Mouse (Mus musculus) midbrain, embryonic 14.5 days (tissue): Measurements from ENCODE around the gene Snx33. TPM values are rescaled to one million over a fixed set of nuclear protein-coding genes. Genes with fewer than 3 reads are reported as not detected.

Experiments
- ATAC-seq: fragments of 200-750 bp; cut with Nextera tagmentation; 2 replicates; pipeline ENCODE4 v1.8.0; 2017; ENCODE audit warnings: moderate number of reproducible peaks, moderate library complexity; ENCODE audit not compliant: low FRiP score, low TSS enrichment
- DNase-seq: peaks from one replicate; pipeline ENCODE4 v3.0.0-alpha.2; 2015
- H3K27ac ChIP-seq: fragments of 300-500 bp; sonication (generic); replicated peaks from 2 replicates; pipeline ENCODE4 v1.5.1; 2014; ENCODE audit warnings: mild to moderate bottlenecking, low read depth, low read length, moderate library complexity
- H3K27me3 ChIP-seq: fragments of 300-500 bp; sonication (generic); 2 replicates; pipeline ENCODE4 v1.6.1; 2014; ENCODE audit warnings: low read length, control low read depth, mixed read lengths; ENCODE audit not compliant: control insufficient read depth, insufficient read depth
- H3K36me3 ChIP-seq: fragments of 300-500 bp; sonication (generic); 2 replicates; pipeline ENCODE4 v1.6.1; 2014; ENCODE audit warnings: low read length, control low read depth; ENCODE audit not compliant: control insufficient read depth, insufficient read depth
- H3K4me1 ChIP-seq: fragments of 300-500 bp; sonication (generic); 2 replicates; pipeline ENCODE4 v1.6.1; 2014; ENCODE audit warnings: mild to moderate bottlenecking, antibody characterized with exemption, low read length, control low read depth; ENCODE audit not compliant: control insufficient read depth, insufficient read depth
- H3K4me2 ChIP-seq: fragments of 300-500 bp; sonication (generic); 2 replicates; pipeline ENCODE4 v1.6.1; 2014; ENCODE audit warnings: mild to moderate bottlenecking, low read length, moderate library complexity
- H3K4me3 ChIP-seq: fragments of 300-500 bp; sonication (generic); replicated peaks from 2 replicates; pipeline ENCODE4 v1.5.1; 2014; ENCODE audit warnings: low read depth, low read length
- H3K9ac ChIP-seq: fragments of 300-500 bp; sonication (generic); replicated peaks from 2 replicates; pipeline ENCODE4 v1.6.1; 2014; ENCODE audit warnings: mild to moderate bottlenecking, low read length, moderate library complexity
- H3K9me3 ChIP-seq: fragments of 300-500 bp; sonication (generic); 2 replicates; pipeline ENCODE4 v1.6.1; 2016; ENCODE audit warnings: low read length, control low read depth, mixed read lengths; ENCODE audit not compliant: control insufficient read depth
- WGBS: fragments of 180-500 bp; shearing (Covaris S2); extraction: QIAGEN DNeasy Blood & Tissue Kit; methylation state at CpG from one replicate; pipeline ENCODE4 v1.1.7; 2014; 5-methylcytosine and 5-hydroxymethylcytosine counted together
- polyA plus RNA-seq: library from polyadenylated mRNA; unstranded; fragments of >200 nt; fragmentation: Nextera tagmentation; extraction: Ambion mirVana; gene quantifications from 2 replicates; pipeline ENCODE4 v1.2.1, GENCODE M21; 2014

Snx33 gene
- polyA plus RNA-seq, 1 experiment from 2014 or later: 2.5 TPM

- H3K4me2 ChIP-seq: no peak overlapping the region
- DNase-seq (no peak), ATAC-seq (no peak)
- no peaks in the 10 kb centered on the region for H3K27me3 ChIP-seq
- no peak overlapping the region for H3K4me3 ChIP-seq
- H3K27ac ChIP-seq: no peak overlapping the region
- H3K4me1 ChIP-seq: no peaks in the 10 kb centered on the region
- no peaks in the 10 kb centered on the region for H3K36me3 ChIP-seq
- no peak overlapping the region for H3K9ac ChIP-seq
- no peaks in the 10 kb centered on the region for H3K9me3 ChIP-seq
- 88% methylated on average over 3 of the region's 3 CpGs for WGBS
Observed at GRCm38 (mm10) chr9:56881539-56882082, 46.6 kb downstream of the Snx33 start.

- H3K4me1 ChIP-seq: no peaks in the 10 kb centered on the region
- WGBS: 62% methylated on average over 9 of the region's 9 CpGs
- H3K4me3 ChIP-seq: no peak overlapping the region
- ATAC-seq (no peak), DNase-seq (no peak)
- H3K27ac ChIP-seq: no peak overlapping the region
- H3K27me3 ChIP-seq: no peaks in the 10 kb centered on the region
- H3K36me3 ChIP-seq: no peaks in the 10 kb centered on the region
- H3K9me3 ChIP-seq: no peaks in the 10 kb centered on the region
- no peak overlapping the region for H3K4me2 ChIP-seq
- no peak overlapping the region for H3K9ac ChIP-seq
Observed at GRCm38 (mm10) chr9:56880790-56881189, 47.4 kb downstream of the Snx33 start.

GRCm38 (mm10) chr9:56877284-56877683 lies 50.9 kb downstream of the Snx33 start:
- Histone ChIP-seq H3K4me1 (no peaks in the 10 kb centered on the region), H3K27ac (no peak overlapping the region), H3K36me3 (no peaks in the 10 kb centered on the region), H3K4me2 (no peak overlapping the region), H3K27me3 (no peaks in the 10 kb centered on the region), H3K4me3 (no peak overlapping the region), H3K9ac (no peak overlapping the region), H3K9me3 (no peaks in the 10 kb centered on the region)
- ATAC-seq (no peak), DNase-seq (no peak)
- WGBS: 79% methylated on average over 5 of the region's 5 CpGs

DNA sequence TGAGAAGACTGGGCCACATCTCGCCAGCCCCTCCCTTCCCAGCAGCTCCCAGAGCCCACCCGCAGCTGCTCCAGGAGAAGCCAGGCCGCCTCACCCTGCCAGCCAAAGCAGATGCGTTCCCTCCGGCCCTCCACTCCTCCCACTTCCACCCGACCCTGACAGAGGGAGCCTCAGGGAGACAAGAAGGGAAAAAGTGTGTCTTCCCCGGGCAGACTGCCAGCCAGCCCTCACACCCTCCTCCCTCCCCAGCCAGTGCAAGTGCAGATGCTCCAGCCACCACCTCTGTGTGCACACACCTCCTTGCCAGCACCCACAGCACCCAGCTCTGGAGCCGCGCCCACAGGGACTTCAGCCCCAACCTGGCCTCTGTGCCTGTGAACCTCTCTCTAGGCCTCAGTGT lies 51.4 kb downstream of the Snx33 start:
- 53% methylated on average over 9 of the region's 9 CpGs for WGBS

GRCm38 (mm10) chr9:56873097-56873496 lies 55.1 kb downstream of the Snx33 start:
- WGBS: 67% methylated on average over 1 of the region's 1 CpGs
- no peak for ATAC-seq

More for the DNA sequence above, 51.4 kb downstream of the Snx33 start:
- no peaks in the 10 kb centered on the region for H3K9me3 ChIP-seq
- H3K27me3 ChIP-seq: no peaks in the 10 kb centered on the region
- no peak overlapping the region for H3K9ac ChIP-seq
- ATAC-seq (no peak), DNase-seq (peak; percentile 42)
- no peaks in the 10 kb centered on the region for H3K4me1 ChIP-seq
- no peak overlapping the region for H3K27ac ChIP-seq
- H3K4me3 ChIP-seq: no peak overlapping the region
- H3K4me2 ChIP-seq: no peak overlapping the region
- no peaks in the 10 kb centered on the region for H3K36me3 ChIP-seq

GRCm38 (mm10) chr9:56872105-56872903 lies 55.9 kb downstream of the Snx33 start:
- no peaks in the 10 kb centered on the region for H3K36me3 ChIP-seq
- H3K9ac ChIP-seq: no peak overlapping the region
- H3K9me3 ChIP-seq: no peaks in the 10 kb centered on the region
- H3K4me3 ChIP-seq: no peak overlapping the region
- H3K27ac ChIP-seq: no peak overlapping the region
- H3K4me2 ChIP-seq: no peak overlapping the region
- no peaks in the 10 kb centered on the region for H3K27me3 ChIP-seq
- 77% methylated on average over 5 of the region's 5 CpGs for WGBS
- no peak for ATAC-seq
- DNase-seq: no peak
- H3K4me1 ChIP-seq: 0 out of 2 replicates have a peak, but pooled peaks cover 6% of the 10 kb centered on the region

More at GRCm38 (mm10) chr9:56873097-56873496, 55.1 kb downstream of the Snx33 start:
- Histone ChIP-seq H3K27me3 (no peaks in the 10 kb centered on the region), H3K4me2 (no peak overlapping the region), H3K9ac (no peak overlapping the region), H3K4me3 (no peak overlapping the region), H3K27ac (no peak overlapping the region), H3K9me3 (no peaks in the 10 kb centered on the region), H3K36me3 (no peaks in the 10 kb centered on the region), H3K4me1 (0 out of 2 replicates have a peak, but pooled peaks cover 5% of the 10 kb centered on the region)
- no peak for DNase-seq

GRCm38 (mm10) chr9:56871191-56871590 lies 57.0 kb downstream of the Snx33 start:
- WGBS: 51% methylated on average over 5 of the region's 5 CpGs
- no peak for ATAC-seq

DNA sequence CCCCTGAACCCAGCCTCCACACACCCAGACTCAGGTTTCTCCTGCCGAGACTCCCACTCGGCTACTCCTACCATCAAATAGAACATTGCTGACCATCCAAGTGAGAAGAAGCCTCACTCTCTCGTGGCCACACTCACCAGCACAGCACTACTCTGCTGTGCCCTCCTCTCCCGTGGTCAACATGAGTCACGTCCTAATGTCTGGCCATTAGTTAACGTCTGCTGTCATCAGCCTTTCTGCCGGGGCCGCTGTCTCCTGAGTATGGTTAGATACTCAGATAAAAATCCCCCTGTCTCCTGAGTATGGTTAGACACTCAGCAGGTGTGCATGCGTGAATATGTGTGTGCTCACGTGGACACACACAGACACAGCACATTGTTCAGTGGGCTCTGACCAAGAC lies 57.4 kb downstream of the Snx33 start:
- DNase-seq (no peak), ATAC-seq (no peak)
- Histone ChIP-seq H3K9ac (no peak overlapping the region), H3K36me3 (no peaks in the 10 kb centered on the region), H3K4me3 (no peak overlapping the region), H3K9me3 (no peaks in the 10 kb centered on the region), H3K27me3 (peaks cover under 1% of the 10 kb centered on the region; the same call in 1 of the 2 replicates), H3K4me1 (0 out of 2 replicates have a peak, but pooled peaks cover 6% of the 10 kb centered on the region), H3K27ac (no peak overlapping the region), H3K4me2 (no peak overlapping the region)
- 78% methylated on average over 10 of the region's 10 CpGs for WGBS

More at GRCm38 (mm10) chr9:56871191-56871590, 57.0 kb downstream of the Snx33 start:
- no peak for DNase-seq
- no peak overlapping the region for H3K4me3 ChIP-seq
- no peaks in the 10 kb centered on the region for H3K36me3 ChIP-seq
- H3K27ac ChIP-seq: no peak overlapping the region
- H3K27me3 ChIP-seq: no peaks in the 10 kb centered on the region
- H3K9me3 ChIP-seq: no peaks in the 10 kb centered on the region
- no peak overlapping the region for H3K9ac ChIP-seq
- 0 out of 2 replicates have a peak, but pooled peaks cover 6% of the 10 kb centered on the region for H3K4me1 ChIP-seq
- no peak overlapping the region for H3K4me2 ChIP-seq
